Mouse (Mus musculus) ES-Bruce4 (cell line): Measurements from ENCODE around the gene Unc45b. TPM values are rescaled to one million over a fixed set of nuclear protein-coding genes. Genes with fewer than 3 reads are reported as not detected.

Source experiments
- H3K27ac ChIP-seq: 2 replicates; pipeline ENCODE4 v1.5.1; 2012; ENCODE audit warnings: low read length, inconsistent platforms; ENCODE audit not compliant: insufficient read depth
- H3K27me3 ChIP-seq: 2 replicates; pipeline ENCODE4 v1.6.1; 2012; ENCODE audit warnings: mild to moderate bottlenecking, low read length, inconsistent platforms; ENCODE audit not compliant: control insufficient read depth, poor library complexity, insufficient read depth, severe bottlenecking
- H3K36me3 ChIP-seq: 2 replicates; pipeline ENCODE4 v1.6.1; 2012; ENCODE audit warnings: inconsistent platforms, mild to moderate bottlenecking, low read length, moderate library complexity; ENCODE audit not compliant: control insufficient read depth, poor library complexity, insufficient read depth, severe bottlenecking
- H3K4me1 ChIP-seq: one replicate; pipeline ENCODE4 v1.8.1; 2011; ENCODE audit warnings: low read length; ENCODE audit not compliant: control insufficient read depth, insufficient read depth
- H3K4me3 ChIP-seq: 2 replicates; pipeline ENCODE4 v1.5.1; 2011; ENCODE audit warnings: low read depth, mild to moderate bottlenecking, low read length
- H3K9ac ChIP-seq: 2 replicates; pipeline ENCODE4 v1.6.1; 2012; ENCODE audit warnings: low read depth, mild to moderate bottlenecking, inconsistent platforms; ENCODE audit not compliant: poor library complexity, severe bottlenecking
- H3K9me3 ChIP-seq: replicated peaks from 2 replicates; pipeline ENCODE4 v1.6.1; 2012; ENCODE audit warnings: mild to moderate bottlenecking, low read length, inconsistent platforms; ENCODE audit not compliant: control insufficient read depth, poor library complexity, insufficient read depth, severe bottlenecking
- CTCF ChIP-seq: IDR thresholded peaks from one replicate; pipeline ENCODE4 v1.8.1; 2011; ENCODE audit warnings: low read depth, low read length
- EP300 ChIP-seq: IDR thresholded peaks from 2 replicates; pipeline ENCODE4 v1.6.1; 2011; ENCODE audit warnings: low read depth, low read length; ENCODE audit not compliant: insufficient read depth
- POLR2A ChIP-seq: IDR thresholded peaks from one replicate; pipeline ENCODE4 v1.8.1; 2011; ENCODE audit warnings: low read length; ENCODE audit not compliant: insufficient read depth
- polyA plus RNA-seq: library from polyadenylated mRNA; stranded (reverse); fragments of >200 nt; gene quantifications from 2 replicates; pipeline ENCODE4 v1.2.4, GENCODE M21; 2011; ENCODE audit warnings: low read depth; ENCODE audit not compliant: missing spikeins, insufficient read depth, insufficient read length

Unc45b gene
- polyA plus RNA-seq, 1 experiment, result 3.5 TPM

DNA sequence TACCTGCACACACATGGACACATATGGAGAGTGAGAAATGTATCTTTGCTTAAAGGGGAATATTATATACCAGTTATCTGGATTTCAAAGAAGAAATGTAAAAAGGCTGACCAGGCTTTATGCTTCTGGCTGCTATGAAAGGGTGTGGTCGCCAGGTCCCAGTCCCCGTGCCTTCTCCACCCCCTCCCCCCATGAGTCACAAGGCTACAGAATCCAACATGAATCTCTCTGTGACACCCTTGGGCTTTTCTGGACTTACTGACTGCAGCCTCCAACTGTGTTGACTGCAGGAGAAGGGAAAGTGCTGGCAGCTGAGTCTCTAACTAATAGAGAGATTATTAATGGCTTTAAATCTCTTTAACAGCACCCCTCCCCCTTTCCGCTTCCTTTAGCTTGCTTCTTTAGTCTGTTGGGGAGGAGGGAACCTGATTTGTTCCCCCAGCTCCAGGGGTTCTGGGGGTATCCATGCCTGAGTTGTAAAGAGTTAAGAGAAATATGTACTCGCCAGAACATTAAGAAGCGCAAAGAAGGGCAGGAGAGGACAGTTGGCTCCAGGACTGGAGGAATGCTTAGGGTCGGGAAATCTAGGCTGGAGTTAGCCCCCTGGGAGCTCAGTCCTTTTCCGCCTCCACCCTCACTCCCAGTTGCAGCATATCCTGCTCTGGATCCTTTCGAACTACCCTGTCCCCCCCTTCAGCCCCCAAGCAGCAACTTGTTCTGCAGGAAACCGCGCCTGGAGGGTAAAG is 40.6 kb downstream of the Unc45b start, which contains the start of gene Slfn5:
TSS of gene Slfn5 (plus strand) at position 614 of the 746 bp plus-strand sequence.
- peaks cover 2% of the 10 kb centered on the region for H3K4me1 ChIP-seq
- H3K9me3 ChIP-seq, result no peaks in the 10 kb centered on the region
- no peak within 1 kb of the TSS for H3K9ac ChIP-seq
- H3K36me3 ChIP-seq, result no peaks in the 10 kb centered on the region
- TF ChIP-seq EP300 (no peak), POLR2A (no peak), CTCF (no peak)
- no peak within 1 kb of the TSS for H3K27ac ChIP-seq
- peak within 1 kb of the TSS; percentile 30 for H3K4me3 ChIP-seq
- H3K27me3 ChIP-seq, result peaks cover 4% of the 10 kb centered on the region; the same call in 1 of the 2 replicates

DNA sequence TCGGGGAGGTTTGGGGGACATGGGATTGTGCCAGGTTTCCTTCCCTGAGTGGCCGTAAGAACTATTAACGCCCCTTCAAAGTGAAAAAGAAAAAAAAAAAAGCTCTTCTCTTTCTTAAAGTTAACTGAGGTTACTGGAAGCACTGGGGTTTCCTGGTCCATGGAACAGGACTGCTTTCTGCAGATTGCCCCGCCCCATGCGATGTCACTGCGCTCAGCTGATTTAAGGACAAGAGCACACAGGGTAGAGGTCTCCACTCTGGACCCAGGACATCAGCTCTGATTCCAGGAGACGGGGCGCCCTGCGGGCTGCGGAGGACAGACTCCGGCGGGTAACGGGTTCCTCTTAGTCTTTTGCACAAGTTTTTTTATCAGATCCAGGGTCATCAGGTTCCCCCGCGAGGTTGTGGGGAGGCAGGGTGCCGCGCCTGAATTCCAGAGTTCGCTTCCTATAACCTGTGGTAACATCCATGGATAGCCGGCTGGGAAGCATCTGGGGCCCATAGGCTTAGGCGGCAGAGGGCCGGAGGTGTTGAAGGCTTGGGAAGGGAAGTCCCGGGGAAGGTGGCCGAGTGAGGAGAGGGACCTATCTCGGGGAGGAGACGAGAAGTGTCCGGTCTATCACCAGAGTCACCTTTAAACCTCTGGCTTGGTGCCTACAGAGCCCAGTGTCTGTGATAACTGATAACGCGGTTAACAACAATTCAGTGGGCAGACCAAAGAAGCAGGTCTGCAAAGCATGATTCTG is 41.7 kb downstream of the Unc45b start:
- no peak for TF ChIP-seq POLR2A
- no peak for TF ChIP-seq EP300
- TF ChIP-seq CTCF, result no peak

DNA sequence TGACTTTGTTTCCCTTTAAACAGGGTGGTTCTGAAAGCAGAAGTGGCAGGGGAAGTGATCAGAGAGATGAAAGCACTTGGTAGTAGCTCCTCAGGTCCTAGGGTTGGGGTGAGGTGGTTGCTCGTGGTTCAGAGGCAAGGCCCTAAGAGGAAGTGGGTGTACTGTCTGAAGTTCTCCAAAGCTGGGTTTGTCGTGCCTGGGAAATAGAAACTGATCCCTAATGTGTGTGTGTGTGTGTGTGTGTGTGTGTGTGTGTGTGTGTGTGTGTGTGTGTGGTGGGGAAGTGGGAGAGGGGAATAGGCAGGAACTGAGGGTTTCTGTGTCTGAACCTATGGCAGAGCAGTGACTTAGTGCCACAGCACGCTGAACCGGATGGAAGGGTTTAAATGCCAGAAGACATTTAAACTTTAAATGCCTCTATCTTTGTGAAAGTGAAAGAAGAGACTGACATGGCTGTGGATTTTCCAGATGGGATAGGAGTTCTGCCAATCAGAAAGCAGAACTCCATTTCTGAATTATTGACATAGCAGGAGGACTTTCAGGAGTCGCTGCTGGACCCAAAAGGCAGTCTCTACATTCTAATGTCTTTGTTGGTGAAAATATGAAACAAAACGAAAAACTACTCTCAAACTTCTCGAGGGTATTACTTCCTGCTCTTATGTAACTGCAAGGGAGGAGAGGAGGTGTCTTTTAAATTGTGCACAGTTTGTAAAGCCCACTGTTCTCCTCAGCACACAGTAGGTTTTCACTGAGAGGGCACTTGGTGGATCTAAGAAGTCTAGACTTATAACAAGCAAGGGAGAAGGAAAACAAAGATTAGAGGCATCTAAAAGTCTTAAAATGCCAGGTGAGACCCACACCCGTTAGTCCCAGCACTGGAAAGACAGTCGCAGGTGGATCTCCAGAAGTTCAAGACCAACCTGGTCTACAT is 42.5 kb downstream of the Unc45b start:
- Histone ChIP-seq H3K27ac (no peak overlapping the region), H3K27me3 (peaks cover 4% of the 10 kb centered on the region; the same call in 1 of the 2 replicates), H3K36me3 (no peaks in the 10 kb centered on the region), H3K4me1 (peaks cover 2% of the 10 kb centered on the region), H3K9me3 (no peaks in the 10 kb centered on the region), H3K9ac (no peak overlapping the region), H3K4me3 (no peak overlapping the region)
- no peak for TF ChIP-seq CTCF
- TF ChIP-seq EP300, result no peak
- no peak for TF ChIP-seq POLR2A

More for the DNA sequence above, 41.7 kb downstream of the Unc45b start:
- Histone ChIP-seq H3K4me3 (peak overlapping the region; percentile 30), H3K4me1 (peaks cover 2% of the 10 kb centered on the region), H3K9me3 (no peaks in the 10 kb centered on the region), H3K27ac (no peak overlapping the region), H3K36me3 (no peaks in the 10 kb centered on the region), H3K9ac (no peak overlapping the region), H3K27me3 (peaks cover 4% of the 10 kb centered on the region; the same call in 1 of the 2 replicates)

DNA sequence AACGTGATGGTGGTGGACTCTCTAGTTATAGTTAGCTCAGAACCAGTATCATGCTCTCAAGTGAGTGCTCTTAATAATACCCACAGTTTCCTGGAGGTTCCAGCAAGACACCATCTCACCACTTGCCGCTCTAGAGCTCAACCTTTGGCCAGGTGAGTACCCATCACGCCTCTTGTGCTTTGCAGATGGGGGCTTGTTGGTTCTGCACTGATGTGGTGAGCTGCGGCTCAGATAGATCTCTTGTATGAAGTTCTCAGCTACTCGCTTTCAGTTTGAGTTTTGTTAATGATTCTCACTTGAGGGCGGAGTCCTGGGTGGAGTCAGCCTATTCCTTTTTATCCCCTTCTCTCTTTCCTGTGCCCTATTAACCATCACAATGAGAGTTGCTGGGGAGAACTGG is 44.3 kb downstream of the Unc45b start:
- Histone ChIP-seq H3K27ac (no peak overlapping the region), H3K27me3 (peaks cover 4% of the 10 kb centered on the region; the same call in 1 of the 2 replicates), H3K4me3 (no peak overlapping the region), H3K4me1 (no peaks in the 10 kb centered on the region), H3K36me3 (no peaks in the 10 kb centered on the region), H3K9ac (no peak overlapping the region), H3K9me3 (no peaks in the 10 kb centered on the region)
- no peak for TF ChIP-seq CTCF
- no peak for TF ChIP-seq POLR2A
- TF ChIP-seq EP300, result no peak

DNA sequence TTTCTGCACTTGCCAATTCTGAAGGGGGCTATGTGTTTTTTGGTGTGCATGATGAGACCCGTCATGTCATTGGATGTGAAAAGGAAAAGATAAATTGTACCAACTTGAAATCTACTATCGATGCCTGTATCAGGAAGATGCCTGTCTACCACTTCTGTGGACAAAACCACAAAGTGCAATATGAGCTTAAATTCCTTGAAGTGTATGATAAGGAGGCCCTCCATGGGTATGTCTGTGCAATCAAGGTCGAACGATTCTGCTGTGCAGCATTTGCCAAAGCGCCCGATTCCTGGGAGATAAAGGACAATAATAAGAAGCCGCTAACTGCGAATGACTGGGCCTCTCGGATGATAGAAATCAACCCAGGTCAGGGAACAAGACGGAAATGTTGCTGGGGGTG is 46.6 kb downstream of the Unc45b start:
- H3K27ac ChIP-seq, result no peak overlapping the region

More for the DNA sequence above, 46.6 kb downstream of the Unc45b start:
- Histone ChIP-seq H3K27me3 (0 out of 2 replicates have a peak, but pooled peaks cover 3% of the 10 kb centered on the region), H3K4me3 (no peak overlapping the region), H3K9me3 (no peaks in the 10 kb centered on the region), H3K4me1 (no peaks in the 10 kb centered on the region), H3K9ac (no peak overlapping the region), H3K36me3 (no peaks in the 10 kb centered on the region)
- no peak for TF ChIP-seq EP300
- no peak for TF ChIP-seq POLR2A
- no peak for TF ChIP-seq CTCF
